Mouse (Mus musculus): ENCODE measurements around the gene Atxn10.

DNA sequence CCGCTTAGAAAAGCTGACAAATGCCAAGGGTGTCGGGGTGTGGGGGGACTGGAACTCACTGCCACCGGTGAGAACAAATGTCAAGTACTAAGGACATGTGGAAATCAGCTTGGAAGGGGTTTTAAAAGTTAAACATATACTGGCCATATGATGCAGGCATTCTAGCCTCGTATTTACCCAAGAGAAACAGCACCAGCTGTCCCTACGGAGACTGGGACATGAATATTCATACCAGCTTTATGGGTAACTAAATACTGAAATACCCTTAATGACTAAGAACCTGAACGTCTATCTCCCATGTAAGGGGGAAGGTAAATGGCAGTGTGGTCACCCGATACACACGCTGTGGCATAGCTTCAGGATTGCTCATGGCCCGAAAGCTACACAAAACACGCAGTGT is 152.9 kb downstream of the Atxn10 start:
- TF ChIP-seq POLR2A (IDR thresholded peaks at IDR 0.05; ENCODE audit: insufficient read length, low read depth) (no peak), E2F4 (IDR thresholded peaks at IDR 0.05; ENCODE audit: insufficient read depth) (no peak), MAX (IDR thresholded peaks at IDR 0.05; ENCODE audit: low read depth) (no peak), POLR2AphosphoS2 (IDR thresholded peaks at IDR 0.05; ENCODE audit: insufficient read length, low read depth) (no peak), MYOD1 (IDR thresholded peaks at IDR 0.05; ENCODE audit: control insufficient read depth in 1 of 3, insufficient read length in 2 of 3, low read depth in 2 of 3) (peak in 1 of 3 experiments; percentile 1), SRF (IDR thresholded peaks at IDR 0.05; ENCODE audit: control insufficient read depth, insufficient read length, low read depth) (no peak), TCF12 (IDR thresholded peaks at IDR 0.05; ENCODE audit: insufficient read depth, poor library complexity, severe bottlenecking) (no peak), MYOG (IDR thresholded peaks at IDR 0.05; ENCODE audit: control insufficient read depth in 1 of 3, insufficient read depth in 1 of 3, insufficient read length in 2 of 3, low read depth in 2 of 3) (no peak)

All from myocyte (in vitro differentiated cells).